Mouse (Mus musculus) adrenal gland, adult 8-10 months (tissue): ENCODE measurements around the gene Olfr15. TPM values are rescaled to one million over a fixed set of nuclear protein-coding genes. Genes with fewer than 3 reads are reported as not detected.

Experiments
- DNase-seq: peaks from one replicate; pipeline ENCODE4 v3.0.0; 2022
- total RNA-seq, 4 experiments: library from RNA; stranded (reverse); gene quantifications; 2 replicates each; pipeline ENCODE4 v1.2.4; 2022

Gene Olfr15
- total RNA-seq, 4 experiments from 2014 or later: not detected

GRCm38 (mm10) chr16:3876346-3876745 lies 45.7 kb downstream of the Olfr15 start:
- DNase-seq: no peak

GRCm38 (mm10) chr16:3884201-3885064 lies 53.8 kb downstream of the Olfr15 start, which contains the start of the genes Zfp597 and Gm20695:
Gene Zfp597, minus strand, starts transcription at chr16:3884561.
Gene Gm20695, plus strand, starts transcription at chr16:3884648.
- DNase-seq: peak; percentile 91

DNA sequence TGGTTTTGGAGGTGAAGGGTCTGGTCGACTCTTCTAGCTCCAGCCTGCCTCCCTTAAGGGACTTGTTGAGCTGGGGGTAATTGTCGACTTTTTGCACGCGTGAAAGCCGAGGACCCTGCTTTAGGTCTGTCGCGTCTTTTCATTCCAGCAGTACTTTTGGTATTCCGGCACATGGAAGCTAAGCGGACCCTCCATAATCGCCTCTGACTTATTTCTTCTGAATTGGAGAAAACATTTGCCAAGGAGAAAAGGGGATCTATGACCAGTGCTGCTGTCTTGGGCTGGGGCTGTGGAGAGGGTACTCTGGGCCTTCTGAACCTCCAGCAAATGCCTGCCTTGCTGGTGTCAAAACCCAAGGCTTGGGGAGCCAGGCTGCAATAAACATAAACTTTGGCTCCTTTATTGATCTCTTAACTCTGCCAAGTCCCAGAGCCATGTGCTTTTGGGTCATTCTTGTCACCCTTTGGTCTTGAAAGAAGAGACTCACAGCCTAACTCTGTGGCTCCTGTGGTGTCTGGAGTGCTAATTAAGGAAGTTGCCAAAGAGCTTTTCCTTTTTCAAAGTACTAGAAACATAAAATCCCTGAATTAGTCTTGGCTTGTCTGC lies 54.5 kb downstream of the Olfr15 start:
- DNase-seq: no peak

GRCm38 (mm10) chr16:3891621-3892295 lies 61.1 kb downstream of the Olfr15 start:
- DNase-seq: no peak

GRCm38 (mm10) chr16:3893739-3894138 lies 63.1 kb downstream of the Olfr15 start:
- no peak for DNase-seq

Other genes starting within 250 kb of the Olfr15 start
- not detected for gene Olfr161, start 239.8 kb upstream of the Olfr15 start, total RNA-seq
- gene Mefv, start 112.8 kb upstream of the Olfr15 start, total RNA-seq: under 1 TPM in 1 of 4 experiments, not detected in 3; 0.19 TPM
- 10 to 100 TPM; 19.2 to 33.5 (median 28.1) TPM for gene Zfp263, start 86.8 kb upstream of the Olfr15 start, total RNA-seq
- gene Zfp174, start 16.4 kb downstream of the Olfr15 start, total RNA-seq: 10 to 100 TPM in 2 of 4 experiments, 1 to 10 TPM in 2; 6.2 to 22.0 (median 13.8) TPM
- gene Naa60, start 41.5 kb downstream of the Olfr15 start, total RNA-seq: 100 to 1,000 TPM in 3 of 4 experiments, 10 to 100 TPM in 1; 96.5 to 162 (median 105) TPM
- gene Zfp597, start 53.7 kb downstream of the Olfr15 start, total RNA-seq: 10 to 100 TPM; 18.9 to 25.4 (median 21.3) TPM
- 1 to 10 TPM; 1.6 to 2.2 (median 2.1) TPM for gene Gm20695, start 53.8 kb downstream of the Olfr15 start, total RNA-seq
- gene 1700037C18Rik, start 77.8 kb downstream of the Olfr15 start, total RNA-seq: 1 to 10 TPM; 3.6 to 9.3 (median 5.5) TPM
- 10 to 100 TPM; 20.5 to 26.2 (median 22.8) TPM for gene Cluap1, start 77.9 kb downstream of the Olfr15 start, total RNA-seq
- 1 to 10 TPM; 3.0 to 6.3 (median 3.8) TPM for gene Nlrc3, start 145.8 kb downstream of the Olfr15 start, total RNA-seq
- gene Slx4, start 172.9 kb downstream of the Olfr15 start, total RNA-seq: 10 to 100 TPM; 22.0 to 41.0 (median 29.6) TPM
- not detected for gene Dnase1, start 206.1 kb downstream of the Olfr15 start, total RNA-seq
- gene Trap1, start 246.9 kb downstream of the Olfr15 start, total RNA-seq: 100 to 1,000 TPM; 151 to 221 (median 194) TPM